Mouse (Mus musculus): ENCODE measurements around the gene 2310030G06Rik.

2310030G06Rik gene

GRCm38 (mm10) chr9:50746214-50746677 lies at the start of gene 2310030G06Rik:
Gene 2310030G06Rik (minus strand): TSS chr9:50746536.
- no peak for DNase-seq (ENCODE audit: low spot score)

- no peak for DNase-seq (ENCODE audit: low spot score)
These were observed 48.9 kb upstream of the 2310030G06Rik start for GRCm38 (mm10) chr9:50795266-50795665.

DNA sequence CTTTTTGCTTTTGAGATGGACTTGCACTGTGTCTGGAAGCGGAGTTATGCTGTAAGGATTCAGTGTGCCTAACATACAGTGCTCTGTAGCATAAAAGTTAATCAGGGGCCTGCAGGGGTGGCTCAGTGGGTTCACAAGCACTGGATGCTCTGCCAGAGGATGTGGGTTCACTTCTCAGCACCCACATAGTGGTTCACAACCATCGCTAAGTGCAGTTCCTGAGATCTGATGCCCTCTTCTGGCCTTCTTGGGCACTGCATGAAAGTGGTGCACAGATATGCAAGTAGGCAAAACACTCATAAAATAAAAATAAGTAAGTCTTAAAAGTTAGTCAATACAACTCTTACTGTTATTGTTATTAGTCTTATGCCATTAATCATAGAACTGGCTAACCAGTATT lies 35.8 kb upstream of the 2310030G06Rik start:
- DNase-seq (ENCODE audit: low spot score), result no peak

DNA sequence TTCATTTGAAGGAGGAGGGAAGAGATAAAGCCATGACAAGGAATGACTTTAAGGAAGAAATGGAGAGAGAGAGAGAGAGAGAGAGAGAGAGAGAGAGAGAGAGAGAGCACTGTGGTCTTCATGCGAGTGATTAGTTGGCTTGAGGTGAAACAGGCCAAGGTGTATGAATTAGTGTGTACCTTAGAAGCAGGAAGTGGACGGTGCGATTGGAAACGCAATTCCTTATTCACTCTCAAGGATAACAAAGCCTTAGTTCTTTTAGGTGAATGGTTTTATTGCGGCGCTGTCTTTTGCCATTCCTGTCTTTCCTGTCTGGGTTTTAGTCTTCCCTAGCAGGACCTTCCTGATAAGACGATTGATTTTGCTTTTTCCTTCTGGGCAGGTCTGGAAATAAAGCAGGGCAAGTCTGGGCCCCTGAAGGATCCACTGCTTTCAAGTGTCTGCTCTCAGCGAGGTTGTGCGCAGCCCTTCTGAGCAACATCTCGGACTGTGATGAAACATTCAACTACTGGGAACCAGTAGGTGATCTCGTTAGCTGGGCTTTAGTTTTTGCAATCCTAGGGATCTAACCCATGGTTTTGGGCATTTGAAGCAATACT lies 29.9 kb upstream of the 2310030G06Rik start:
- DNase-seq (ENCODE audit: low spot score), result no peak

- no peak for DNase-seq (ENCODE audit: low spot score)
These were observed 29.4 kb upstream of the 2310030G06Rik start for GRCm38 (mm10) chr9:50775662-50776126.

DNA sequence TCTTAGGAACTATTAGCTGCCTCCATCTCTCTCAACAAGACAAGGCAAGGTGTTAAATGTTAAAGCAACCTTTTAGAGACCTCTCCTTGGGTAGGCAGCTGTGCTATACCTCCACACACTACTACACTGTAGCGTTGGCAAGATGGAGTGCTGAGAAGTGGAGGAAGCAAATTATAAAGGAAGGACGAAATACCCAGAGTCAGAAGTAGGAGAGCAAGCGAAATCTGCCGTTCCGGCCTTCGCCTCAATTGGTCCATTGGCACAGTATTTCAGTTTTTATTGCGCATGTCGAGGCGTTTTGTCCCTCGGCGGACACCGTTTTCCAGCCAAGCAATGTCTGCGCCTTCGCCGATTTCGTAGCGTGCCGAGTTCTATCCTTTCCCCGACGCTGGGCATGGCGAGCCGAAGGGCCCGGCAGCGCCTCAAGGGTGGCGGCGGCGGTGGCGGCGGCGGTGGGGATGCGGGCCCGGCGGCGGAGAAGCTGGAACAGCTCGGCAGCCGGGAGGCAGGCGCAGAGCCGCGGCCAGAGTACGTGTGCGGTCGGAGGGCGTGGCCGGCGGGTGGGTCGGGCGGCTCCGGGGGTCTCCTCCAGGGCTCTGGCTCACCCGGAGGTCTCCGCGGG lies 28.8 kb upstream of the 2310030G06Rik start, which contains the start of the genes Alg9 and 1110032A03Rik:
Alg9 (plus strand) TSS at position 29 of the 622 bp plus-strand sequence.
1110032A03Rik (minus strand) TSS at position 530 of the 622 bp plus-strand sequence.
- peak; percentile 65 for DNase-seq (ENCODE audit: low spot score)

- no peak for DNase-seq (ENCODE audit: low spot score)
These were observed 27.7 kb upstream of the 2310030G06Rik start for GRCm38 (mm10) chr9:50774026-50774462.

DNA sequence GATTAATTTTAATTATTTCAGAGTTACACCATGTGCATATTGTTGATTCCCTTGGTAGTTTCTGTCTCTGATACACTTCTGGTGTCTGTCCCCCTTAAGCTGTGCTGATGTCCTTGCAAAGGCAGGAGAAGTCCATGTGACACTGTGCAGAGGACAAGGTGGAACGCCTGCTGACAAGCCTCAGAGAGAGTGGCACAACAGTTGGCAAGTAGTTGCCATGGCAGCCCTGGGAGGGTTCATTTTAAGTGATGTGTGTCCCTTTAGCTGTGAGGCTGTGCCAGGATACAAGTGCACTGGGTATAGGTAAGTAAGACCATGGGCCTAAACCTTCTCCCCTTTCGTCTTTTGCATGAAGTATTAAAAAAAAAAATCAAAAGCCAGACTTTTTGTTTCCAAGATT lies 23.7 kb upstream of the 2310030G06Rik start:
- DNase-seq (ENCODE audit: low spot score), result no peak

DNA sequence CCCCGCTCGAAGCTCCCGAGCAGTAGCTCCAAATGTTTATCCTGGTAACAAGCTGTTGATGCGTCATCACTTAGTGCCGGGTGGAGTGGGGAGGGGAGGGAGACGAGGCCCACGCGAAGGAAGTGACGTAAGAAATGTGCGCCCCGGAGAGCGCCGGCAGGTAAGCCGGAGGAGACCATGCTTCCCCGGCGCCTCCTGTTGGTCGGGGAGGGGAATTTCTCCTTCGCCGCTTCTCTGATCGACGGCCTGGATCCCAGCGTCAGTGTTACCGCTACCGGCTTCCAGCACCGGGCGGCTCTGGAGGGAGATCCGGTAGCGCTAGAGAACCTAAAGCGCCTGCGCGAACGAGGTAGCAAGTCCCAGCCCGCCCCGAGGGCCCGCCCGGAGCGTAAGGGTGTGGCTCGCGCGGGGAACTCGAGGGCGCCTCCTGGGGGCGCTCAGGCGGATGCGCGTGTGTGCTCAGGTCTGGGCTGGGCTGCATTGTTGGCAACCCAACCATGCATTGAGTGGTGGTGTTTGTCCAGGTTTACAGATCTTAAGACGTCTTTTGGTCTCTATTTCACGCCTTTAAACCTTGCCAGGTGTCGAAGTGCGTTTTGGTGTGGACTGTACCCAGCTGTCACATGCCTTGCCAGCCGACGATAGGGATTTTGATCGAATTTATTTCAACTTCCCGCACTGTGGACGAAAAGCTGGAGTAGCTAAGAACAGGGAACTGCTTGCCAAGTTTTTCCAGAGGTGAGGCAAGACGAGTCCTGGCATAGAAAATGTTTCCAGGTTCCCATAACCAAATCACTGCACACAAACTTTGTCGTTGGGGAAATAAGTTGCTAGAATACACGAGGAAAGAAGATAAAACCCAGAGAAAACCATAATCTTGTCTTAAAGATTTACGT lies 22.0 kb upstream of the 2310030G06Rik start, which contains the start of gene Fdxacb1:
Fdxacb1 (plus strand) TSS at position 130 of the 896 bp plus-strand sequence.
- peak; percentile 96 for DNase-seq (ENCODE audit: low spot score)

DNA sequence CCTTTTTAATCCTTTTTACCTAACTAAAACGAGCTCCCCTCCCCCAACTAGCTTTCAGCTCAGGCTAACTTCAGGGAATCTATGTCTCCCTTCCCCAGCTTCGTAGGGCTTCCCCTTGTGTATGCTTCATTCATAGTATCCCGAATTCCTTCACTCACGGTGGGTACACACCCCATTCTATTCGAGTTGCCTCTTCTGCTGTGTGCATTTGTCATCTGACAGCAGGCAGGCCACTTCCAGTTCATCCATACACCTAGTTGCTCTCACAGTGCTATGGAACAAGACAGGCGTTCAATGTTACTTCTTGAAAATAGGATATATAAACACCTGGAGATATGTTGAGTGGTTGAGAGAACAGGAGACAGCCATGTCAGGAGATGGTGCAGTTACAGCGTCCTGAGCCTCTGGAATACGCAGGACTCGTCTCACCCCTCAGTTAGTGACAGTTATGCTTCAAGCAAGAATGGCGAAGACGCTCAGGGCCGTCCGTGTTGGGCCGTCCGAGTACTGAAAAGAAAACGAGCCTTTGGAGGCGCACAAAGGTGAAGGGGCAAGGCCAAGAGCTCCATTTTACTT lies 21.3 kb upstream of the 2310030G06Rik start:
- no peak for DNase-seq (ENCODE audit: low spot score)

DNA sequence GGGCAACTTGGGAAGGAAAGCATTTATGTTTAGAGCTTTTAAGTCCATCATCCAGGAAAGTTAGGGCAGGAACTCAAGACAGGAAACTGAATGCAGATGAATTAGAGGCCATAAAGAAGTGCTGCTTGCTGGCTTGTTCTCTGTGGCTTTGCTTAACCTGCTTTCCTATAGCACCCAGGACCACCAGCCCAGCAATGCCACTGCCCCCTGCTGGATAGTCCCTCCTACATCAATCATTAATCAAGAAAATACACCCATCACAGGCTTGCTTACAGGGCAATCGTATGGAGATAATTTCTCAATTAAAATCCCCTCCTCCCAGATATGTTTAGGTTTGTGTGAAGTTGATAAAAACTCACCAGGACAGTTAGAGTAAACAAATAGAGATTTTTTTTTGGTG lies 17.0 kb upstream of the 2310030G06Rik start:
- no peak for DNase-seq (ENCODE audit: low spot score)

DNA sequence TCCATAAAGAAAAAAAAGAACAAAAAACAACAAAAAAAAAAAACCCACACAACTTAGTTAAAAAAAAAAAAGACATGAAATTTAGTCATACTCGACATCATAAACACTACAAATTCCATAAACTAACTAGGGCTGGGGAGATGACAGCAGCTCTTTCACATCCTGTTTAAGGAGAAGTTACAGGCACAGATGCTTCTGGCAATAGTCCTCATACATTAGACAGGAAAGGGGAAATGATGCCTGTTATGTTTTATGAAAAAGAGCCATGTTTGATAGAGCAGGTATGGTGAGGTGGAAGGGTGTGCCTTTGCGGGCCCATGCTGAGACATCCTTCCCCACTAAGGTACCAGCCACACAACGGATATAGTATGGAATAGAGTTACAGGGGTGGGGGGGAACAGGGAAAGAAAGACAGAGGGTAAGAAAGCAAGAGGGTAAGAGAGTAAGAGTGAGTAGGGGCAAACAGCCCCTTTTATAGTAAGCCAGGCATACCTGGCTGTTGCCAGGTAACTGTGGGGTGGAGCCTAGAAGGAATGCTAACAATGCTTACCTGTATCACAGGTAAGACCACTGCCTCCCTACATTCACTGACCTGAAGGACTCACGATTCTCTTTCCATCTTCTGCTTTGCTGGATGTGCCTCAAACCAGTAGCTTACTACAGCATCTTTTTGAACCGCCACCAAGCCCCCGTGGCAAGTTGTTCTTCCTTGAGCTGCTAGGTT lies 15.3 kb upstream of the 2310030G06Rik start:
- DNase-seq (ENCODE audit: low spot score), result no peak

DNA sequence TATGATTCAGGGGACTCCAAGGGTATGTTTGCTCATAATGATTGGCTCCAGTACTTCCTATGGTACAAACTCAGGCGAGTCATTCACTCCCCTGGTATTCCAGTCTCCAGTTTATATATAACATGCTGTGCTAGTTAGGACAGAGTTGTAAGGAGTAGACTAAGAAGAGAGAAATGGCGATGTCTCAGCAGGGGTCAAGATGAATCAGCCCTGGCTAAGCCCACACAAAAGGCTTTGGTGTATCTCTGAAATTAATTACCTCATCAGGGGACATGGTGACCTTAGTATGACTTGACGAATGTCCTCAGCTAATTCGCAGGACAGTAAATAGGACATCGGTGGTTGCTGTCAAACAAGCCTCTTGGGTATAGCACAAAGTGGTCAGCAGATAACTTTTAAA lies 10.4 kb upstream of the 2310030G06Rik start:
- DNase-seq (ENCODE audit: low spot score), result no peak

DNA sequence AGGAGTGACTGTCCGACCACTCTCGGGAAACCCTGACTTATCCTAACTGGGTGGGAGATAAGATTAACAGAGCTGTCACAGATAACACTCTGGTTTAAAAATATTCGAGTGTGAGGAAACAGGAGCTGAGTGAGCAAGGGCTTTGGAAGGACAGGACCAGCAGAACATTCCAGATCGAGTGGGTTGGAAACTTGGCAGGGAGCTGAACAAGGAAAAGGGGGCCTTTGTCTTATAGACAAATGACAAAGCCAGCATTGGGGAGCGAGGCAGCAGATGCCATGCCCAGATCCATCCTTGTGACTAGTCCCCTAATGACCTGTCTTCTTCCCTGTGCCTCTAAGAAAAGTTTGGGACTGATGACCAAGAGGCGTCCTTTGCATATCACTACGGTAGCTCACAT lies 7.6 kb upstream of the 2310030G06Rik start:
- no peak for DNase-seq (ENCODE audit: low spot score)

DNA sequence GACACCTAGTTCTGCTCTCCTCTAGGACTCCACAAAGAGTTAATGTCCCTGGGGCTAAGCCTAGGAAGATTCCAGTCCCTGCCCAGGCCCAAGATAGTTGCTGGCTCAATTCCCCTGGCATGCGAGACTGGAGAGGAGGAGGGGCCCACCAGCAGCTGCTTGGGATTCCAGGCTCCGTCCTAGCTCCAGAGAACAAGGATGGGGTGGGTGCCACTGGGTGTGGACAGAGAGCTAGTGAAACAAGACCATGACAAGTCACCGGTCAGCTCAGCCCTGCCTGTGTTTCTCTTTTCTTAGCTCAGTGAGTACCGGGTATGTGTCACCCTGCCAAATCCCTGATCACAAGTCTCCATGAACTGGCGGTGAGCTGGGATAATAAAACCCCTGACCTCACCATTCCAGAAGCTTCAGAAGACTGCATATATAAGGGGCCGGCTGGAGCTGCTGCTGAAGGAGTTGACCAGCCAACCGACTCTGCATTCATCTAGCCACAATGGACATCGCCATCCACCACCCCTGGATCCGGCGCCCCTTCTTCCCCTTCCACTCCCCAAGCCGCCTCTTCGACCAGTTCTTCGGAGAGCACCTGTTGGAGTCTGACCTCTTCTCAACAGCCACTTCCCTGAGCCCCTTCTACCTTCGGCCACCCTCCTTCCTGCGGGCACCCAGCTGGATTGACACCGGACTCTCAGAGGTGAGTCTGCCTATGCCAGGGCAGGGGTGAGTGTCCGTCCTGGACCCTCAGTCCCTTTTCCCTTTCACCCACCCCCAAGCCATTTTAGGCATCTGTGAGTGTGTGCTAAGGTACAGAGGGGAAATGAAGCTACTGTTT lies 6.7 kb upstream of the 2310030G06Rik start:
- no peak for DNase-seq (ENCODE audit: low spot score)

GRCm38 (mm10) chr9:50752054-50752602 lies 5.8 kb upstream of the 2310030G06Rik start, which contains the start of gene Hspb2:
Gene Hspb2 (minus strand): TSS chr9:50752354.
- no peak for DNase-seq (ENCODE audit: low spot score)

DNA sequence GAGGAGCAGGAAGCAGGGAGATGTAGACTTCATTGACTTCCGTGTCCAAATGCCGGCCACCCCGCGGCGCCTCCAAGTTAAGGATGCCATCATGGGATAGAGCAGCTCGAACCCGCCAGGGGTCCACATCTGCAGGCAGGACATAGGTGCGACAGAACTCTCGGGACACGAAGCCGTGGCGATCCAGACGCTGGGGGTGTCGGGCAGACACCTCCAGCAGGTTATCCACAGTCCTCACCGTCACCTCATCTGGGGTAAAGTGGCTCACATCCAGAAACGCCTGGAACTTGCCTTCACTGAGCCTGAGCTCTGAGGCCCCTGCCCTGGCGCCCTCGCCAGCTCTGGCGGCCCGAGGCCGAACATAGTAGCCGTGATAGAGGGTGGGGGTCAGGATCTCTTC lies 5.0 kb upstream of the 2310030G06Rik start, which contains the start of gene Cryab:
Cryab (plus strand) TSS at position 3 of the 400 bp plus-strand sequence.
- no peak for DNase-seq (ENCODE audit: low spot score)

GRCm38 (mm10) chr9:50750706-50751105 lies 4.4 kb upstream of the 2310030G06Rik start:
- DNase-seq (ENCODE audit: low spot score), result no peak

DNA sequence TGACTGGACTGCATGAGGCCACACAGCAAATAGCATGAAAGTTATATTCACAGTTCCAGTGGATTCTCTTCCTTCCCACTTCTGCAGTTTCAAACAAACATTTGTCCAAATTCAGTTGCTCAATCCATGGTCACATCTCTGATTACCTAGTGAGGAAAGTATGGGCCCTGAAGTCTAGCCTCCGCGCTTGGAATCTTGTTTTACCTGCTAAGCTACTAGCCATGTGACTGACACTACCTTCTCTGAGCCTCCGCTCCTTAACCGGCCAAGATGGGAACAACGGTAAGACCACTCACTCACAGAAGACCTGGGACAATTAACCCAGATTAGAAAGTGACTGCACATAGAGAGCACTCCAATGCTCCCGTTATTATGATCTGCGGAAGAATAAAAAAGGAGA lies 530 bp downstream of the 2310030G06Rik start:
- DNase-seq (ENCODE audit: low spot score), result no peak

- no peak for DNase-seq (ENCODE audit: low spot score)
These were observed 3.6 kb downstream of the 2310030G06Rik start for GRCm38 (mm10) chr9:50742744-50743143.

All from urinary bladder, postnatal 10 days (tissue).